Mouse (Mus musculus) megakaryocyte, embryonic 14.5 days (primary cell): ENCODE data around the gene Prkce.

ENCODE experiments used
- FLI1 ChIP-seq: IDR thresholded peaks from 2 replicates; pipeline ENCODE4 v1.6.1; 2012; ENCODE audit warnings: low read length, inconsistent platforms, mixed read lengths
- GATA1 ChIP-seq: IDR thresholded peaks from 3 replicates; pipeline ENCODE4 v1.6.1; 2012; ENCODE audit warnings: mixed read lengths, low read length, inconsistent platforms, borderline replicate concordance

DNA sequence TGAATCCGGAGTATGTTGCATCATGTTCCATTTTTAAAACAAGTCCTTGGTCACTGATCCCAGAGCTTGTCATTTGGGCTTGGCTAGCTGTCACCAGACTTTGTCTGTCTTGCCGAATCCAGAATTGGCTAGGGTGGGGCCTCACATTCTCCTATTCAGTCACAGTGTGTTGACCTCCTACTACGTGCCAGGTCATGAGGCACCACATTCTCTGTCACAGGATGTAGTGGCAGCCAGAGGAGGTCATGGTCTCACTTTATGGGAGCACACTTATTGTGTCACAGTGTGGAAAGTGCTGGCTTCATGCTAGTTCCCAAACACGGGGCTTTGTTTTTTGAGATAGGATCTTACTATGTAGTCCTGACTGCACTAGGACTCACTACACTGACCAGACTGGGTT is 333.8 kb downstream of the Prkce start:
- TF ChIP-seq GATA1 (no peak), FLI1 (no peak)
